Mouse (Mus musculus): ENCODE measurements around the gene Cdhr5. TPM values are rescaled to one million over a fixed set of nuclear protein-coding genes. Genes with fewer than 3 reads are reported as not detected.

The Cdhr5 gene
- not detected for polyA plus RNA-seq (2017; shearing (Covaris generic))

DNA sequence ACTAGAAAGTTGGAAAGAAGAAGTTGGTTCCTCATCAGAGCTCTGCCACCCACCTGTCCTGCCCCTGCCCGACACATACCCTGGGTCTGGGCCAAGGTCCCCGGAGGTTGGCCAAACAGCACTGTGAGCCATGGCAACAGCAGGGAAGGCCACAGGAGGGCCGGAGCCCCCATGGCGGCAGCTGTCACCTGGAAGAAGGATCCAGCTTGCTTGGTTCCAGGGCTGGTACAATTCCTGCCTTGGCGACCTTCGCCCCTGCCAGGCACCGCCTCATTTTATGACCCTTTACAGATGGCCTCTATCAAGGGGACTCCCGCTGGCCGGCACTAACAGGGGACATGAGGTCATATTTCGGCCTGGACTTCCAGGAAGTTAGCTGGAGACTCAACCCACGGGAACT lies at the start of gene Cdhr5:
TSS of gene Cdhr5 (minus strand) at position 241 of the 400 bp plus-strand sequence.

DNA sequence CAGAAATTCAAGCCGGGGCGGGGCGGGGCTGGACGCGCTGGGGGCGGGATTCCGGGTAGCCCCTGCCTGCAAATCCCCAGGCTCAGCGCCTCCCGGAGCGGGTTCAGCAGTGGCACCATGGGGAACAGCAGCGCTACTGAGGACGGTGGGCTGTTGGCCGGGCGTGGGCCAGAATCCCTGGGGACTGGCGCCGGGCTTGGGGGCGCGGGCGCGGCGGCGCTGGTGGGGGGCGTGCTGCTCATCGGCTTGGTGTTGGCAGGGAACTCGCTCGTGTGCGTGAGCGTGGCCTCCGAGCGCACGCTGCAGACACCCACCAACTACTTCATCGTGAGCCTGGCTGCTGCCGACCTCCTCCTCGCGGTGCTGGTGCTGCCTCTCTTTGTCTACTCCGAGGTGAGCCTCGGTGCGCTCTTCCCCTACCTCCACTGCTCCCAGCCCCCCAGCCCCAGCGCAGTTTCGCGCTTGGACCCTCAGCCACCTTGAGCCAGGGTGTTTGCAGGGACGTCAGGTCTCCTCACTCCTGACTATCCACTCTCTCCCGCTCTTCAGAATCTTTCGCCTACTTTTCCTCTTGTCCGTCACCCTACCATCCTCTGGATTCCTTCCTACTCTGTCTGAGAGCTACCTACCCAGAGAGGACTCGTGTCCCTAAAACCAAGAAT lies 15.5 kb upstream of the Cdhr5 start, which contains the start of gene Drd4:
TSS of gene Drd4 (plus strand) at position 86 of the 662 bp plus-strand sequence.

DNA sequence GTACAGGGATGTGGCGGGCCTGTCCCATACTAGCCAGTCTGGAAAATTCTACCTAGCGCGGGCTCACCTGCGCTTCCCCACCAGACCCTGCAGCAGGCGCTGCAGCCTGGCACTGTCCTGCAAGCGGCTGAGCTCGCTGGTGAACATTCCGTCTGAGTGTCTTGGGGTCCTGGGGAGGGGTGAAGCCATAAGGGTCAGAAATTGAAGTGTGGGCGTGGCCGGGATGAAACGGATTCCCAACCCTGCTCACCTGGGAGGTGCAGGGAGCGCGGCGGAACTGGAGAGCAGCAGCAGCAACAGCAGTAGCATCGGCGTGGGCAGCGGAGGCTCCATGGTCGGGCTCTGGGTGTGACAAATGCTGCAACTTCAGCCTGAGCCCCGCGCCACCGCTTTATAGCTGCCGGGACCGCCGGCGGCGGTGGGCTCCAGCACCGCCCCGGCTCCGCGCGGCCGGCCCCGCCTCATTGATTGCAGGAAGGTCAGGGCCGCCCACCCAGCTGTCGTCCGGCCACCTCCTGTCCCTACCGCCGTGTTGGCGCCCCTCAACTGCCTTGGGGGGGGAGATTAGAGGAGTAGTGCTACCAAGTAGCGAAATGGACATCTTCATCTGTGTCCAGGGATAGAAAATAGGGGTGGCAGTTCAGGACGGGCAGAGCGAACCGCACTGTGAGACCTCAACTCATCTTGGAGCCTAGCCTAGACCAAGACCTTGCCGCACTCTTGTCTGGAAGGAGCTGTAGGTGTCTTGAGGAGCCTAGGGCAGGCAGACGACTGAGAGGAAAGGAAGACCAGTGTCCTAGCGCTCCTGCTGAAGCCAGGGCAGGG lies 2.4 kb upstream of the Cdhr5 start, which contains the start of gene Sct:
TSS of gene Sct (minus strand) at position 368 of the 825 bp plus-strand sequence.

DNA sequence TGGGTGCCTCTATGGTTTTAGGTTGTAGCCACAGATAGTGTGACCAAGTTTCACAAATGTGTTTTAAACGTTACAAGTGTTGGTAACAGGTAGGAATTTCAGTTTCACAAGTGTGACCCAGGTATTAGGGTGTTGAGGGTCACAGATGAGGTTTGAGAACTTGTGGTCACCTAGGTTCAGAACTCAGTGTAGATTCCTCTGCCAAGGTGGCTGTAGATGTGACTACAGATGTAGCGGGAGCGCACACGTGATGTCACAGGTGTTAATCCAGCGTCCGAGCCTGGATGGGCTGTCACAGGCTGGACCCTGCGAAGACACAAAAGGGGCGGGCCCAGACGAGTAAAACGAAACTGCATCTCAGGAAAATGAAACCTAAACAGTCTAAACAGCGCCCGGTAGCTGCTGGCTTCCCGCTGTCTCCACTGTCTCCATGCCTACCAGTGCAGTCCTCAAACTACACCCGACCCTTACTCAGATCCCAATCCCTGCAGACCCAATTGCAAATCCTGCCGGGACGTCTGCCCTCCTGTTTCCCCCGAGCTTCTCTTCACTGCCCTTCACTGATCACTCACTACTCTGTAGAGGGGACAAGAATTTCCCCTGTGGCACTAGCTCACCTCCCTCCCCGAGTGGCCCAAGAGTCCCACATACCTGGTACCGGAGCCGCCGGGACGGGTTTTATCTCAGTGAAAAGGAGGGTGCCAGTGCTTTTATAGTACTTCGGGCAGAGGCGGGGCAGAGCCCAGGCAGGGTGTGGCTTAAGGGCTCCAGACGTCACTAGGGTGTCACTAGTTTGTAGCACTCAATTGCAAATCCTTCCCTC lies 10.6 kb downstream of the Cdhr5 start, which contains the start of gene Irf7:
TSS of gene Irf7 (minus strand) at position 743 of the 823 bp plus-strand sequence.

DNA sequence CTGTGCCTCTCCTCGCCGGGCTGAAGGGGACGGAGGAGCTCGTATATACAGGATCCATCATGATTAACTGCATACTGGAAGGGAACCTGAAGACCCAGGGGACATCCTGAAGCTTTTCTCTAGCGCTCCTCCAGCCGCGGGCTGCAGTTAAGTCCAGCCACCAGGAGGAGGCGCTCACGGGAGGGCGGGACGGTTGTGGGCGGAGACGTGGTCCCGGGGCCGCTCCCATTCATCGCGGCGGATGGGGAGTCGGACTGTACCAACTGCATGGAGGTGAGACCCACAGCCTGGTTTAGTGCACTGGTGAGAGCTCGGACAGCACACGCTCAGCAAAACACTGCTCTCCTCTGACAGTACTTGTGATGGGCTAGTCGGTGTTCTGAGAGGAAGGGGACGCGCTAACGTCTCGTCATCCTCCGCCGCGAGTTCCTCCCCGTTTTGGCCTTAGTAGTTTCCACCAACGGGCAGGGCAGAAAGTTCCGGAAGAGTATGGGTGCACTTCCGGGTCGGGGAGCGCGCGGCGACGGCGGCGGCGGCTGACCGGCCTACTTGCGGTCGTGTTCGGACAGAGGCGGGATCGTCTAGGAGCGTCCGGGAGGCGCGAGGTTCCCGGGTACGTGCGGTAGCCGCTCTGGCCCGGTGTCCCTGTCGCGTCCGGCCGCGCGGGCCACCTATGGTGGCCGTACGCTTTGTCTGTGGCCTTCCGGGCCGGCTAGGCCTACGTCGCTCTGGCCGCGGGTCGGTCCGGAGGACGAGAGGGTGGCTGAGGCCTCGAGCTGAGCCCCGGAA lies 48.1 kb downstream of the Cdhr5 start, which contains the start of gene Phrf1:
TSS of gene Phrf1 (plus strand) at position 506 of the 789 bp plus-strand sequence.

Other genes starting within 250 kb of the Cdhr5 start
- gene Gm17387, start 247.7 kb downstream of the Cdhr5 start, polyA plus RNA-seq (2017; shearing (Covaris generic)): not detected
- 25.8 TPM for gene B4galnt4, start 215.7 kb downstream of the Cdhr5 start, polyA plus RNA-seq (2017; shearing (Covaris generic))
- 147 TPM for gene Pkp3, start 198.6 kb downstream of the Cdhr5 start, polyA plus RNA-seq (2017; shearing (Covaris generic))
- gene Sigirr, start 176.2 kb downstream of the Cdhr5 start, polyA plus RNA-seq (2017; shearing (Covaris generic)): 71.4 TPM
- not detected for gene Ano9, start 159.0 kb downstream of the Cdhr5 start, polyA plus RNA-seq (2017; shearing (Covaris generic))
- gene Ptdss2, start 154.4 kb downstream of the Cdhr5 start, polyA plus RNA-seq (2017; shearing (Covaris generic)): 6.9 TPM
- 79.7 TPM for gene Rnh1, start 103.9 kb downstream of the Cdhr5 start, polyA plus RNA-seq (2017; shearing (Covaris generic))
- gene Hras, start 82.8 kb downstream of the Cdhr5 start, polyA plus RNA-seq (2017; shearing (Covaris generic)): 22.4 TPM
- gene Lrrc56, start 82.6 kb downstream of the Cdhr5 start, polyA plus RNA-seq (2017; shearing (Covaris generic)): 1.9 TPM
- 12.7 TPM for gene Lmntd2, start 62.7 kb downstream of the Cdhr5 start, polyA plus RNA-seq (2017; shearing (Covaris generic))
- 7.9 TPM for gene Rassf7, start 60.9 kb downstream of the Cdhr5 start, polyA plus RNA-seq (2017; shearing (Covaris generic))
- 81.8 TPM for gene Phrf1, start 48.0 kb downstream of the Cdhr5 start, polyA plus RNA-seq (2017; shearing (Covaris generic))
- gene Irf7, start 10.3 kb downstream of the Cdhr5 start, polyA plus RNA-seq (2017; shearing (Covaris generic)): 210 TPM
- not detected for gene Sct, start 2.3 kb upstream of the Cdhr5 start, polyA plus RNA-seq (2017; shearing (Covaris generic))
- not detected for gene Drd4, start 15.2 kb upstream of the Cdhr5 start, polyA plus RNA-seq (2017; shearing (Covaris generic))
- 52.5 TPM for gene Deaf1, start 50.9 kb upstream of the Cdhr5 start, polyA plus RNA-seq (2017; shearing (Covaris generic))
- gene Tmem80, start 51.0 kb upstream of the Cdhr5 start, polyA plus RNA-seq (2017; shearing (Covaris generic)): 21.2 TPM
- not detected for gene Eps8l2, start 62.1 kb upstream of the Cdhr5 start, polyA plus RNA-seq (2017; shearing (Covaris generic))
- gene Taldo1, start 115.4 kb upstream of the Cdhr5 start, polyA plus RNA-seq (2017; shearing (Covaris generic)): 199 TPM
- 24.6 TPM for gene Gatd1, start 137.3 kb upstream of the Cdhr5 start, polyA plus RNA-seq (2017; shearing (Covaris generic))
- gene Cend1, start 152.7 kb upstream of the Cdhr5 start, polyA plus RNA-seq (2017; shearing (Covaris generic)): not detected
- gene Slc25a22, start 161.1 kb upstream of the Cdhr5 start, polyA plus RNA-seq (2017; shearing (Covaris generic)): 50.9 TPM
- gene Pidd1, start 167.2 kb upstream of the Cdhr5 start, polyA plus RNA-seq (2017; shearing (Covaris generic)): 3.6 TPM
- gene Rplp2, start 170.6 kb upstream of the Cdhr5 start, polyA plus RNA-seq (2017; shearing (Covaris generic)): 1,923 TPM
- gene Pnpla2, start 178.4 kb upstream of the Cdhr5 start, polyA plus RNA-seq (2017; shearing (Covaris generic)): 131 TPM
- gene Cracr2b, start 184.3 kb upstream of the Cdhr5 start, polyA plus RNA-seq (2017; shearing (Covaris generic)): 0.66 TPM
- 2.5 TPM for gene Cd151, start 190.6 kb upstream of the Cdhr5 start, polyA plus RNA-seq (2017; shearing (Covaris generic))
- 21.1 TPM for gene Polr2l, start 198.3 kb upstream of the Cdhr5 start, polyA plus RNA-seq (2017; shearing (Covaris generic))
- 0.44 TPM for gene Tspan4, start 198.5 kb upstream of the Cdhr5 start, polyA plus RNA-seq (2017; shearing (Covaris generic))

Measured in effector memory CD4-positive, alpha-beta T cell, adult 5 months (primary cell).